In the genomic region with DNA sequence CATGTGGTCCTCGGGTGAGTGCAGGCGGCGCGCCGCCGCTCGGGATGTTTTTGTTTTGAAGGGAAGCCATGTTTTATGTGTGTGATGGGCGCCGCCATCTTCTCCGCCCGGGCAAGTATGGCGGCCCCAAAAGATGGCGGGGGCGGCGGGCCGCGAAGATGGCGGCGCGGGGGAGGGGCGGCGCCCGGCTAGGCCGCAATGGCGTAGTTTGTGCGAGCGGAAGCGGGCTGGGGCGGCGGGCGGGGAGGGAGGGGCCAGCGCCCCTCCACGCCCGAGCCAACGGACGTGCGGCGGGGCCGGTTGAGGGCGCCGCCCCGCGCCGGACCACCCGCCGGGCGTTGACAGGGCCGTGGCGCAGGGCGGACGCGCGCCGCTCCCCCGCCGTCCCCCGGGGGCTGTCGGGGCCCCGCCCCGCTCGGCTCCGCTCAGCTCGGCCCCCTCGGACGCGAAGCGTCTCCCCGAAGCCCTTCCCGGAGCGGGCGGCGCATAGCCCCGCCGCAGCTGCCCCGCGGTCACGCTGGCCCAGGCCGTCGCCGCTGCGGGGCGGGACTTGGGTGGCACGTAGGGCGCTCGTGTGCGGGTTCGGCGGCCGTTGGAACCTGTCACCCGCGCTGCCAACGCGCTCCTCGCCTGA, we compare ENCODE assay signal across 8 mouse cellular contexts. TPM values are rescaled to one million over a fixed set of nuclear protein-coding genes. Genes with fewer than 3 reads are reported as not detected.
DNase-seq lines count a peak whose midpoint lies in the region; ATAC-seq lines count a peak whose summit lies in the region.

No protein-coding gene starts in this region.

- H3K27ac ChIP-seq in heart, embryonic 14.5 days (replicated peaks in 1 of 2; ENCODE audit: control insufficient read depth in 1 of 2, insufficient read depth in 1 of 2, low read depth in 2 of 2, low read length in 2 of 2): peak overlapping the region; percentile 94 to 99
- peak overlapping the region; percentile 100 for H3K27ac ChIP-seq in liver, embryonic 15.5 days (replicated peaks)
- peak overlapping the region; percentile 96 for H3K27ac ChIP-seq in neural tube, embryonic 11.5 days (ENCODE audit: low read depth, low read length)
- H3K27ac ChIP-seq in stomach, embryonic 16.5 days (ENCODE audit: low read length): peak overlapping the region; percentile 99

- H3K36me3 ChIP-seq in heart, embryonic 14.5 days (ENCODE audit: control insufficient read depth, insufficient read depth, low read length): no peaks in the 10 kb centered on the region
- H3K36me3 ChIP-seq in liver, embryonic 15.5 days (replicated peaks): peaks cover 7% of the 10 kb centered on the region
- H3K36me3 ChIP-seq in neural tube, embryonic 11.5 days (ENCODE audit: control insufficient read depth, insufficient read depth, low read length): no peaks in the 10 kb centered on the region
- H3K36me3 ChIP-seq in stomach, embryonic 16.5 days (ENCODE audit: control insufficient read depth, insufficient read depth, low read length): no peaks in the 10 kb centered on the region

- ATAC-seq in CD4-positive, CD25-positive, alpha-beta regulatory T cell, adult 4 months: peak; percentile 32
- peak; percentile 56 for ATAC-seq in erythroid progenitor cell, adult 5-6 weeks (replicated peaks; ENCODE audit: low FRiP score, poor library complexity, severe bottlenecking)
- peak; percentile 56 for ATAC-seq in heart, embryonic 14.5 days (ENCODE audit: insufficient number of reproducible peaks, insufficient read depth, low FRiP score, low read depth)
- peak; percentile 69 for ATAC-seq in liver, embryonic 15.5 days (ENCODE audit: insufficient read depth)
- ATAC-seq in neural tube, embryonic 11.5 days (ENCODE audit: insufficient read depth, low FRiP score, low TSS enrichment): peak; percentile 52
- ATAC-seq in stomach, embryonic 16.5 days (ENCODE audit: insufficient read depth, low FRiP score): peak; percentile 57

- H3K9ac ChIP-seq in heart, embryonic 14.5 days (ENCODE audit: low read length): peak overlapping the region; percentile 90
- H3K9ac ChIP-seq in liver, embryonic 15.5 days: peak overlapping the region; percentile 91
- H3K9ac ChIP-seq in neural tube, embryonic 11.5 days (ENCODE audit: low read length): peak overlapping the region; percentile 90
- peak overlapping the region; percentile 95 for H3K9ac ChIP-seq in stomach, embryonic 16.5 days (ENCODE audit: low read length)

- H3K9me3 ChIP-seq in heart, embryonic 14.5 days (ENCODE audit: control insufficient read depth, low read length): no peaks in the 10 kb centered on the region
- no peaks in the 10 kb centered on the region for H3K9me3 ChIP-seq in liver, embryonic 15.5 days (replicated peaks)
- no peaks in the 10 kb centered on the region for H3K9me3 ChIP-seq in neural tube, embryonic 11.5 days (ENCODE audit: control insufficient read depth, low read length)
- H3K9me3 ChIP-seq in stomach, embryonic 16.5 days (replicated peaks; ENCODE audit: control insufficient read depth, low read length): no peaks in the 10 kb centered on the region

- peak overlapping the region; percentile 78 to 100 for H3K4me3 ChIP-seq in heart, embryonic 14.5 days (ENCODE audit: control insufficient read depth in 1 of 2, insufficient read depth in 1 of 2, low read depth in 1 of 2, low read length in 2 of 2)
- peak overlapping the region; percentile 95 for H3K4me3 ChIP-seq in liver, embryonic 15.5 days (replicated peaks)
- H3K4me3 ChIP-seq in neural tube, embryonic 11.5 days (ENCODE audit: low read depth, low read length): peak overlapping the region; percentile 91
- H3K4me3 ChIP-seq in stomach, embryonic 16.5 days (replicated peaks; ENCODE audit: low read length): peak overlapping the region; percentile 65

- no peaks in the 10 kb centered on the region for H3K27me3 ChIP-seq in heart, embryonic 14.5 days (ENCODE audit: control insufficient read depth, insufficient read depth, low read length)
- no peaks in the 10 kb centered on the region for H3K27me3 ChIP-seq in liver, embryonic 15.5 days
- H3K27me3 ChIP-seq in neural tube, embryonic 11.5 days (ENCODE audit: control insufficient read depth, insufficient read depth, low read length): no peaks in the 10 kb centered on the region
- no peaks in the 10 kb centered on the region for H3K27me3 ChIP-seq in stomach, embryonic 16.5 days (ENCODE audit: control insufficient read depth, insufficient read depth, low read length)

- peaks cover 0 to 25% of the 10 kb centered on the region in 2 experiments; a peak in 2 of 4 replicates for H3K4me1 ChIP-seq in heart, embryonic 14.5 days (ENCODE audit: control insufficient read depth in 2 of 2, insufficient read depth in 2 of 2, low read length in 2 of 2)
- H3K4me1 ChIP-seq in liver, embryonic 15.5 days (replicated peaks): peaks cover 57% of the 10 kb centered on the region
- H3K4me1 ChIP-seq in neural tube, embryonic 11.5 days (ENCODE audit: control insufficient read depth, insufficient read depth, low read length): peaks cover 6% of the 10 kb centered on the region; the same call in 1 of the 2 replicates
- peaks cover 22% of the 10 kb centered on the region for H3K4me1 ChIP-seq in stomach, embryonic 16.5 days (ENCODE audit: control insufficient read depth, insufficient read depth, low read length)

- WGBS in heart, embryonic 14.5 days: under 1% methylated on average over 67 of the region's 94 CpGs
- WGBS in liver, embryonic 15.5 days (ENCODE audit: insufficient replicate concordance): under 1% methylated on average over 72 of the region's 94 CpGs
- WGBS in neural tube, embryonic 11.5 days: under 1% methylated on average over 74 of the region's 94 CpGs
- WGBS in stomach, embryonic 16.5 days: under 1% methylated on average over 65 of the region's 94 CpGs

- peak overlapping the region; percentile 76 for H3K4me2 ChIP-seq in heart, embryonic 14.5 days (ENCODE audit: low read length)
- peak overlapping the region; percentile 75 for H3K4me2 ChIP-seq in liver, embryonic 15.5 days
- peak overlapping the region; percentile 53 for H3K4me2 ChIP-seq in neural tube, embryonic 11.5 days (ENCODE audit: low read depth)
- peak overlapping the region; percentile 71 for H3K4me2 ChIP-seq in stomach, embryonic 16.5 days (ENCODE audit: low read depth, low read length)

- peak; percentile 60 for DNase-seq in brain, embryonic 18.5 days (ENCODE audit: low read depth, low spot score)
- DNase-seq in kidney, postnatal 14 days: peak; percentile 92
- DNase-seq in neural tube, embryonic 11.5 days (ENCODE audit: low spot score): peak; percentile 88

RNA-seq across cellular contexts. Expression of a gene that starts 1.4 kb away (rescaled TPM):
- 10 to 100 TPM; 12.7 to 17.1 TPM for polyA plus RNA-seq in CD4-positive, CD25-positive, alpha-beta regulatory T cell, adult 4 months (2017; shearing (Covaris generic))
- total RNA-seq in erythroid progenitor cell, adult 5-6 weeks (2015; ENCODE audit: low replicate concordance): 25.2 and 44.4 TPM in 2 replicates
- total RNA-seq in erythroid progenitor cell, adult 5-6 weeks (2017; ENCODE audit: low replicate concordance): 40.4 and 62.9 TPM in 2 replicates
- polyA plus RNA-seq in heart, embryonic 14.5 days (2014; fragmentation: Nextera tagmentation; extraction: Ambion mirVana): 13.7 and 14.4 TPM in 2 replicates
- 7.6 and 8.8 TPM in 2 replicates for polyA plus RNA-seq in liver, embryonic 15.5 days (2015; fragmentation: Nextera tagmentation; extraction: Ambion mirVana)
- 17.6 and 18.7 TPM in 2 replicates for polyA plus RNA-seq in neural tube, embryonic 11.5 days (2014; fragmentation: Nextera tagmentation; extraction: Ambion mirVana)
- 11.6 and 14.3 TPM in 2 replicates for polyA plus RNA-seq in stomach, embryonic 16.5 days (2015; fragmentation: Nextera tagmentation; extraction: Ambion mirVana)

RNA-seq across cellular contexts. Expression of a gene that starts 41.5 kb away (rescaled TPM):
- 1 to 10 TPM; 3.0 to 3.8 TPM for polyA plus RNA-seq in CD4-positive, CD25-positive, alpha-beta regulatory T cell, adult 4 months (2017; shearing (Covaris generic))
- total RNA-seq in erythroid progenitor cell, adult 5-6 weeks (2015; ENCODE audit: low replicate concordance): 1.1 TPM in 1 of 2 replicates, not detected in the other
- total RNA-seq in erythroid progenitor cell, adult 5-6 weeks (2017; ENCODE audit: low replicate concordance): not detected in 2 replicates
- 2.5 and 2.7 TPM in 2 replicates for polyA plus RNA-seq in heart, embryonic 14.5 days (2014; fragmentation: Nextera tagmentation; extraction: Ambion mirVana)
- polyA plus RNA-seq in liver, embryonic 15.5 days (2015; fragmentation: Nextera tagmentation; extraction: Ambion mirVana): 1.3 and 1.4 TPM in 2 replicates
- 12.9 and 13.7 TPM in 2 replicates for polyA plus RNA-seq in neural tube, embryonic 11.5 days (2014; fragmentation: Nextera tagmentation; extraction: Ambion mirVana)
- 6.8 and 8.2 TPM in 2 replicates for polyA plus RNA-seq in stomach, embryonic 16.5 days (2015; fragmentation: Nextera tagmentation; extraction: Ambion mirVana)

RNA-seq across cellular contexts. Expression of a gene that starts 41.7 kb away (rescaled TPM):
- polyA plus RNA-seq in CD4-positive, CD25-positive, alpha-beta regulatory T cell, adult 4 months (2017; shearing (Covaris generic)): 1 to 10 TPM; 1.2 to 2.6 TPM
- 1.3 TPM in 1 of 2 replicates, not detected in the other for total RNA-seq in erythroid progenitor cell, adult 5-6 weeks (2015; ENCODE audit: low replicate concordance)
- total RNA-seq in erythroid progenitor cell, adult 5-6 weeks (2017; ENCODE audit: low replicate concordance): 0.64 and 5.3 TPM in 2 replicates
- 4.2 and 4.6 TPM in 2 replicates for polyA plus RNA-seq in heart, embryonic 14.5 days (2014; fragmentation: Nextera tagmentation; extraction: Ambion mirVana)
- 13.2 and 23.3 TPM in 2 replicates for polyA plus RNA-seq in liver, embryonic 15.5 days (2015; fragmentation: Nextera tagmentation; extraction: Ambion mirVana)
- polyA plus RNA-seq in neural tube, embryonic 11.5 days (2014; fragmentation: Nextera tagmentation; extraction: Ambion mirVana): 10.5 and 13.2 TPM in 2 replicates
- polyA plus RNA-seq in stomach, embryonic 16.5 days (2015; fragmentation: Nextera tagmentation; extraction: Ambion mirVana): 10.0 TPM in 2 replicates

Comparison
In these comparisons a context has a peak if more than half of its experiments do, and no peak if none do; other contexts are left out.
1. Peak in every context shown above with its lines: DNase-seq, ATAC-seq, H3K4me3 ChIP-seq and H3K27ac ChIP-seq.